Mouse (Mus musculus): ENCODE measurements around the gene Mrps34. TPM values are rescaled to one million over a fixed set of nuclear protein-coding genes. Genes with fewer than 3 reads are reported as not detected.

Gene Mrps34
- polyA plus RNA-seq, 1 experiment from 2014 or later, result 82.3 TPM

DNA sequence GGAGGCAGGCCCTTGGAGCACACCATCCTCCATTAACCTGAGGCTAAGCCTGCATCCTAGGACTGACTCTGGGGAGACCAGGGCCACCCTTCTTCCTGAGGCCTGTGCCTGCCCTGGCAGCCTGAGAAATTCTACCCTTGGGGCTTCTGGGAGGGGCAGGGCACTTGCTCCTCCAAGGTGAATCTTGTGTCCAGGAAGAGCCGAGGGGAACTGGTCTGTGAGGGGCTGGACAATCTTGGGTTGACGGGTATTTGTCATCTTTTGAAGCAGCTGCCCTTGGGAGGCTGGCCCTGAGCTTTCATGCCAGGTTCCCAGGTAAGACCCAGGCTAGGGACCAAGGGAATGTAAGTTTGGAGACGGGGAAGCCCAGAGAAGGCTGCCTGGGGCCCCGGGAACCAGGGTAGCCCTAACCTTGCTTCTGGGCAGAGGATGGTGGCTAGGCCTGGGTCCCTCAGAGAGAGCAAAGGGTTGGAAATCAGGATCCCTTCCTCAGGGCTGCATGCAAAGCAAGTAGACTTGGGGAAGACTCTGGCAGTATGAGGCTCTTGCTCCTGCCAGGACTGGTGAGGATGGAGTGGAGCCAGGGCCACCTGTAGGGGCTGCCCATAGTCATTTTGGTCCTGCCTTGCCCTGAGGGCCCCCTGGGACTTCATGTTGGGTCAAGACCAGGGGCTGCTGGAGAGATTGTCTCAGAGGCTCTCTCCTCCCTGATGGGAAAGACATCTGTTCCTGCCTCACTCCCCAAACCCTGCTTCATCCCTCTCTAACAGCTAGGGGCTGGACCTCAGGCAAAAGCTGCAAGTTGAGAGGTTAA is 3.3 kb downstream of the Mrps34 start:
- H3K36me3 ChIP-seq (ENCODE audit: control insufficient read depth, insufficient read depth, low read length), result peaks cover 38% of the 10 kb centered on the region
- H3K9ac ChIP-seq (ENCODE audit: low read length), result no peak overlapping the region; the same call in 1 of the 2 replicates
- no peak overlapping the region for H3K27ac ChIP-seq (replicated peaks; ENCODE audit: low read depth, low read length)
- H3K27me3 ChIP-seq (ENCODE audit: control insufficient read depth, insufficient read depth, low read length), result no peaks in the 10 kb centered on the region
- no peak overlapping the region for H3K4me2 ChIP-seq (ENCODE audit: low read depth, severe bottlenecking)
- peaks cover 25% of the 10 kb centered on the region for H3K4me1 ChIP-seq (ENCODE audit: control insufficient read depth, insufficient read depth, low read length)
- H3K9me3 ChIP-seq (ENCODE audit: control insufficient read depth, low read length), result no peaks in the 10 kb centered on the region
- ATAC-seq (ENCODE audit: insufficient number of reproducible peaks, low FRiP score, low TSS enrichment, low read depth), result no peak
- 84% methylated on average over 4 of the region's 4 CpGs for WGBS
- no peak for DNase-seq (ENCODE audit: low spot score)
- no peak overlapping the region for H3K4me3 ChIP-seq (ENCODE audit: low read depth, low read length)

- Histone ChIP-seq H3K9ac (ENCODE audit: low read length) (no peak overlapping the region), H3K36me3 (ENCODE audit: control insufficient read depth, insufficient read depth, low read length) (peaks cover 42% of the 10 kb centered on the region), H3K4me3 (ENCODE audit: low read depth, low read length) (no peak overlapping the region), H3K27me3 (ENCODE audit: control insufficient read depth, insufficient read depth, low read length) (no peaks in the 10 kb centered on the region), H3K9me3 (ENCODE audit: control insufficient read depth, low read length) (no peaks in the 10 kb centered on the region), H3K27ac (replicated peaks; ENCODE audit: low read depth, low read length) (no peak overlapping the region), H3K4me1 (ENCODE audit: control insufficient read depth, insufficient read depth, low read length) (peaks cover 20% of the 10 kb centered on the region), H3K4me2 (ENCODE audit: low read depth, severe bottlenecking) (no peak overlapping the region)
- ATAC-seq (ENCODE audit: insufficient number of reproducible peaks, low FRiP score, low TSS enrichment, low read depth) (no peak), DNase-seq (ENCODE audit: low spot score) (no peak)
- 89% methylated on average over 5 of the region's 5 CpGs for WGBS
Observed at GRCm38 (mm10) chr17:24899153-24899552, 4.2 kb downstream of the Mrps34 start.

DNA sequence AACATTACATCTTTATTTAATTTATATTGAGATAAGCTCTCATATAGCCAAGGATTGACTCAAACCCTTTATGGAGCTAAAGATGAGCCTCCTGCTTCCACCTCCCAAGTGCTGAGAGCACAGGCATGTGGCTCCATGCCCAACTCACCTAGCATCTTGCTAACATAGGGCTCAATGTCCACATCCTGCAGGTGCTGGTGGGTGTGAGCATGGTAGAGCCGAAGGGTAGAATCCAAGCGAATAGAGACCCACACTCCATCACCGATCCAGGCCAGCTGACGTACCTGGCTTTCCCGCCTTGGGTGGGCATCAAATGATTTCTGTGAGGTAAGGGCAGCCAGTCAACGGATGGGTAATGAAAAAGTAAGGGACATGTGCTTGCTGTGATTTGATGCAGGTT is 5.1 kb downstream of the Mrps34 start:
- peaks cover 48% of the 10 kb centered on the region for H3K36me3 ChIP-seq (ENCODE audit: control insufficient read depth, insufficient read depth, low read length)
- H3K9me3 ChIP-seq (ENCODE audit: control insufficient read depth, low read length), result no peaks in the 10 kb centered on the region
- no peak overlapping the region for H3K4me2 ChIP-seq (ENCODE audit: low read depth, severe bottlenecking)
- H3K4me1 ChIP-seq (ENCODE audit: control insufficient read depth, insufficient read depth, low read length), result peaks cover 17% of the 10 kb centered on the region
- no peak overlapping the region for H3K9ac ChIP-seq (ENCODE audit: low read length)
- DNase-seq (ENCODE audit: low spot score) (no peak), ATAC-seq (ENCODE audit: insufficient number of reproducible peaks, low FRiP score, low TSS enrichment, low read depth) (no peak)
- WGBS, result 94% methylated on average over 6 of the region's 6 CpGs
- no peaks in the 10 kb centered on the region for H3K27me3 ChIP-seq (ENCODE audit: control insufficient read depth, insufficient read depth, low read length)
- H3K4me3 ChIP-seq (ENCODE audit: low read depth, low read length), result no peak overlapping the region
- no peak overlapping the region for H3K27ac ChIP-seq (replicated peaks; ENCODE audit: low read depth, low read length)

DNA sequence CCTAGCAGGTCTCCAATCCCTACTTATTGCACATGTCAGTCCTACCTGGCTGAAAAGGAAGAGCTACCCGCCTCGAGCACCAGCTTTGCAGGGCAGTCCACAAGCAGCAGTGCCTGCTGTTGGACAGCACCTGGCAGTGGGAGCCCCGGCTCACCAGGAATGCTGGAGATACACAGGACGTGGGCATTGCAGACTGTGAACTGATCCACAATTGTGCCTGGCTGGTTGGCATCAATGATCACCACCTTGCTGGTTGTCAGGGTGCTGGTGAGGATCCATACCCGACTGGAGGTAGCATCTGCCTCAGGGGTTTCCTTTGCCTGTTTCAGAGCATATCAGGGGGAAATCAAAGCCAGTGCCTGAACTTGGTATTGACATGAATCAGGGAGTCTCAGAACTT is 7.2 kb downstream of the Mrps34 start:
- no peak overlapping the region for H3K27ac ChIP-seq (replicated peaks; ENCODE audit: low read depth, low read length)
- H3K9me3 ChIP-seq (ENCODE audit: control insufficient read depth, low read length), result no peaks in the 10 kb centered on the region
- ATAC-seq (ENCODE audit: insufficient number of reproducible peaks, low FRiP score, low TSS enrichment, low read depth) (no peak), DNase-seq (ENCODE audit: low spot score) (no peak)
- H3K4me1 ChIP-seq (ENCODE audit: control insufficient read depth, insufficient read depth, low read length), result peaks cover 3% of the 10 kb centered on the region; the same call in 1 of the 2 replicates
- peaks cover 51% of the 10 kb centered on the region for H3K36me3 ChIP-seq (ENCODE audit: control insufficient read depth, insufficient read depth, low read length)
- WGBS, result 86% methylated on average over 5 of the region's 5 CpGs
- H3K27me3 ChIP-seq (ENCODE audit: control insufficient read depth, insufficient read depth, low read length), result no peaks in the 10 kb centered on the region
- H3K9ac ChIP-seq (ENCODE audit: low read length), result no peak overlapping the region
- no peak overlapping the region for H3K4me2 ChIP-seq (ENCODE audit: low read depth, severe bottlenecking)
- no peak overlapping the region for H3K4me3 ChIP-seq (ENCODE audit: low read depth, low read length)

GRCm38 (mm10) chr17:24902671-24903474 is 8.0 kb downstream of the Mrps34 start:
- H3K27ac ChIP-seq (replicated peaks; ENCODE audit: low read depth, low read length), result no peak overlapping the region
- no peaks in the 10 kb centered on the region for H3K27me3 ChIP-seq (ENCODE audit: control insufficient read depth, insufficient read depth, low read length)
- no peaks in the 10 kb centered on the region; the same call in 1 of the 2 replicates for H3K4me1 ChIP-seq (ENCODE audit: control insufficient read depth, insufficient read depth, low read length)
- no peak overlapping the region for H3K9ac ChIP-seq (ENCODE audit: low read length)
- H3K36me3 ChIP-seq (ENCODE audit: control insufficient read depth, insufficient read depth, low read length), result peaks cover 47% of the 10 kb centered on the region
- ATAC-seq (ENCODE audit: insufficient number of reproducible peaks, low FRiP score, low TSS enrichment, low read depth) (no peak), DNase-seq (ENCODE audit: low spot score) (no peak)
- no peaks in the 10 kb centered on the region for H3K9me3 ChIP-seq (ENCODE audit: control insufficient read depth, low read length)
- H3K4me3 ChIP-seq (ENCODE audit: low read depth, low read length), result no peak overlapping the region
- WGBS, result 68% methylated on average over 9 of the region's 9 CpGs
- no peak overlapping the region for H3K4me2 ChIP-seq (ENCODE audit: low read depth, severe bottlenecking)

- WGBS, result 87% methylated on average over 9 of the region's 9 CpGs
- Histone ChIP-seq H3K36me3 (ENCODE audit: control insufficient read depth, insufficient read depth, low read length) (peaks cover 43% of the 10 kb centered on the region), H3K4me2 (ENCODE audit: low read depth, severe bottlenecking) (no peak overlapping the region), H3K9me3 (ENCODE audit: control insufficient read depth, low read length) (no peaks in the 10 kb centered on the region), H3K9ac (ENCODE audit: low read length) (no peak overlapping the region), H3K27me3 (ENCODE audit: control insufficient read depth, insufficient read depth, low read length) (no peaks in the 10 kb centered on the region), H3K27ac (replicated peaks; ENCODE audit: low read depth, low read length) (no peak overlapping the region), H3K4me3 (ENCODE audit: low read depth, low read length) (no peak overlapping the region), H3K4me1 (ENCODE audit: control insufficient read depth, insufficient read depth, low read length) (no peaks in the 10 kb centered on the region; the same call in 1 of the 2 replicates)
- no peak for ATAC-seq (ENCODE audit: insufficient number of reproducible peaks, low FRiP score, low TSS enrichment, low read depth)
- DNase-seq (ENCODE audit: low spot score), result no peak
Observed at GRCm38 (mm10) chr17:24903767-24904166, 8.9 kb downstream of the Mrps34 start.

DNA sequence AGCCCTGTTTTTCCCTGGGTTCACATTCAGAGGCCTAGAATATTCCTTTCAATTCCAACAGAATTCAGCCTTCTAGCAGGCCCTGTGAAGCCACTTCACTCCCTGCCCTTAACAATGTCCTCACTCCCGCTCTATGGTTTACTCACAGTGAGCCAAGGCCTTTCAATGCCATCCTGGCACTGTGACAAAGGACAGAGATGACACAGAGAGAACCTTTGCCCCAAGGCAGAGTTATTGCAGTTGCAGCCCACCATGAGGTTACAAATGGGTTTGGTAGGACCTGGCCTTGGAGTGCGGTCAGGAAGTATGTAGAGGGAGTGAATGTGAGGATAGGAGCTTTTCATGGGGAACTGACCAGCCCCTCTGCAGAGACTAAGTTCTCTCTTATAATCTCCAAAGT is 12.7 kb downstream of the Mrps34 start:
- DNase-seq (ENCODE audit: low spot score) (no peak), ATAC-seq (ENCODE audit: insufficient number of reproducible peaks, low FRiP score, low TSS enrichment, low read depth) (no peak)
- no peak overlapping the region for H3K4me2 ChIP-seq (ENCODE audit: low read depth, severe bottlenecking)
- H3K9me3 ChIP-seq (ENCODE audit: control insufficient read depth, low read length), result no peaks in the 10 kb centered on the region
- no peak overlapping the region for H3K9ac ChIP-seq (ENCODE audit: low read length)
- H3K4me1 ChIP-seq (ENCODE audit: control insufficient read depth, insufficient read depth, low read length), result no peaks in the 10 kb centered on the region
- 97% methylated on average over 2 of the region's 2 CpGs for WGBS
- no peak overlapping the region for H3K27ac ChIP-seq (replicated peaks; ENCODE audit: low read depth, low read length)
- H3K4me3 ChIP-seq (ENCODE audit: low read depth, low read length), result no peak overlapping the region
- H3K36me3 ChIP-seq (ENCODE audit: control insufficient read depth, insufficient read depth, low read length), result peaks cover 25% of the 10 kb centered on the region
- no peaks in the 10 kb centered on the region for H3K27me3 ChIP-seq (ENCODE audit: control insufficient read depth, insufficient read depth, low read length)

DNA sequence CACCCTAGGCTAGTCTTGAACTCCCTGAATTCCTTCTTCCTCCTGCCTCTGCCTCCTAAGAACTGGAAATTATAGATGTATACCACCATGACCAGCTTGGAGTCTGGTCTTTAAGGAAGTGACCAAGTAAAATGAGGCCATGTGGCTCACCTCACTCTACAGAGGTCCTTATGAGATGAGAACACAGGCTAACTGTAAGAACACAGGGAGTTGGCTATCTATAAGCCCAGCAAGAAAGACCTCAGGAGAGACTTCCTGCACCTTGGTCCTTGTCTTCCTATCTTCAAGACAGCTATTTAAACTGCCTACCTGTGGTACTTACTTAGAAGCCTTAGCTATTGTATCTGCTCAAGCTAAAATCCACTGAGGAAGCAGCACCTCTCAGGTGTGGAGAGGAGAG is 19.1 kb downstream of the Mrps34 start:
- Histone ChIP-seq H3K27me3 (ENCODE audit: control insufficient read depth, insufficient read depth, low read length) (no peaks in the 10 kb centered on the region), H3K4me1 (ENCODE audit: control insufficient read depth, insufficient read depth, low read length) (no peaks in the 10 kb centered on the region), H3K27ac (replicated peaks; ENCODE audit: low read depth, low read length) (no peak overlapping the region), H3K36me3 (ENCODE audit: control insufficient read depth, insufficient read depth, low read length) (peaks cover 25% of the 10 kb centered on the region; the same call in 1 of the 2 replicates), H3K4me3 (ENCODE audit: low read depth, low read length) (no peak overlapping the region), H3K4me2 (ENCODE audit: low read depth, severe bottlenecking) (no peak overlapping the region), H3K9ac (ENCODE audit: low read length) (no peak overlapping the region), H3K9me3 (ENCODE audit: control insufficient read depth, low read length) (no peaks in the 10 kb centered on the region)
- ATAC-seq (ENCODE audit: insufficient number of reproducible peaks, low FRiP score, low TSS enrichment, low read depth), result no peak
- DNase-seq (ENCODE audit: low spot score), result no peak

Measured in limb, embryonic 11.5 days (tissue).